12 mouse cellular contexts compared by ENCODE assay signal in the genomic region with DNA sequence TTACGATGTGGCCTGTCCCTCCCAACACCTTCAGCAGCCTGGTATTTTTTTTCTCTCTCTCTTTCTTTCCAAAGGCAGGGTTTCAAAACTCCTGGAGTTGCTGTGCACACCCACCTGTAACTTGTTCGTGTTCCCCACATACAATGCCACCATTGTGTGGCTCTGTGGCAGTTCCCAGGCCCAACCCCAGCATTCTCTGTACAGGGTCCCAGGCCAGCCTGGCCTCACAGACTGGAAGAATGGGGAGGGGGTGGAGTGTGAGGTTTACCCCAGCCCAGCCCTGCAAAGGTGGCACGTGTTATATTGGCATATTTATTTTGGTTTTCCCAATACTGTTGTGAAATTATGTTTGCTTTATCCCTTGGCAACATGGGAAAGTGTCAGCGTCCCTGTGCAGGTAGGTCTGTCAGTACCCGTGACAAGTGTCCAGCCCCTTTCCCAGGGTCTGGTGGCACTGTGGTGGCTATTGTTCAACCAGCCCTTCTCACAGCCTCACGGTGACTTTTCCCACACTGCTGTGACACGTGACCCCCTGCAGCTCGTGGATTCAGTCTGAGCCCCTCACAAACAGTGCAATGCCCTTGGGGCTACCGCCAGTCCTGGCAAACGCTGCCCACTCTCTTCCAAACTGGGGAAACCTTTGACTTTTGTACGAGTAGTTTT.
DNase-seq lines count a peak whose midpoint lies in the region; ATAC-seq and TF ChIP-seq lines count a peak whose summit lies in the region.
"Had no signal": no experiment of that assay in that cellular context is flagged by ENCODE, and none has a peak within 500 bp of the region (broad histone marks: within the 10 kb centered on the region; RNA-seq: fewer than 3 reads in every experiment).

No protein-coding gene starts in this region.

- intact Hi-C loops in left cerebral cortex, postnatal 4 days (cut with DNase I) = no loop called here

- H3K4me1 ChIP-seq in liver, embryonic 13.5 days (replicated peaks) = peaks cover 16% of the 10 kb centered on the region
- peaks cover 22% of the 10 kb centered on the region for H3K4me1 ChIP-seq in embryonic facial prominence, embryonic 13.5 days
- peaks cover 50% of the 10 kb centered on the region for H3K4me1 ChIP-seq in hindbrain, embryonic 12.5 days
- no peaks in the 10 kb centered on the region for H3K4me1 ChIP-seq in lung, postnatal 0 days (ENCODE audit: insufficient read depth, low read depth, low read length)

- H3K4me2 ChIP-seq in liver, embryonic 13.5 days = no peak overlapping the region
- H3K4me2 ChIP-seq in embryonic facial prominence, embryonic 13.5 days = no peak overlapping the region
- no peak overlapping the region for H3K4me2 ChIP-seq in hindbrain, embryonic 12.5 days (replicated peaks)
- no peak overlapping the region for H3K4me2 ChIP-seq in lung, postnatal 0 days (replicated peaks; ENCODE audit: low read depth, low read length)

- H3K27me3 ChIP-seq in liver, embryonic 13.5 days = peaks cover 8% of the 10 kb centered on the region; the same call in 1 of the 2 replicates
- H3K27me3 ChIP-seq in embryonic facial prominence, embryonic 13.5 days = peaks cover 20% of the 10 kb centered on the region
- no peaks in the 10 kb centered on the region for H3K27me3 ChIP-seq in hindbrain, embryonic 12.5 days
- no peaks in the 10 kb centered on the region for H3K27me3 ChIP-seq in lung, postnatal 0 days (replicated peaks; ENCODE audit: insufficient read depth, low read length)

- no peak for TF ChIP-seq CTCF in lung, postnatal 0 days (IDR thresholded peaks at IDR 0.05)

- DNase-seq in liver, embryonic 13.5 days = no peak
- no peak for DNase-seq in liver
- DNase-seq in lung, postnatal 0 days (ENCODE audit: low spot score) = no peak
- no peak for DNase-seq in left cerebral cortex, postnatal 4 days
- DNase-seq in cerebellum, postnatal 14 days = no peak
- DNase-seq: cerebellum, postnatal 25 days; heart, postnatal 36 days; right cerebral cortex, postnatal 4 days; thymus, adult 2 months had no signal

- H3K4me3 ChIP-seq in liver, embryonic 13.5 days (replicated peaks) = no peak overlapping the region
- H3K4me3 ChIP-seq in embryonic facial prominence, embryonic 13.5 days = no peak overlapping the region
- H3K4me3 ChIP-seq in hindbrain, embryonic 12.5 days = no peak overlapping the region
- no peak overlapping the region for H3K4me3 ChIP-seq in lung, postnatal 0 days (ENCODE audit: low read depth, low read length)
- H3K4me3 ChIP-seq: layer of hippocampus, adult 2 months had no signal

- 60% methylated on average over 11 of the region's 11 CpGs for WGBS in liver, embryonic 13.5 days (ENCODE audit: insufficient replicate concordance)
- 36% methylated on average over 11 of the region's 11 CpGs for WGBS in embryonic facial prominence, embryonic 13.5 days
- 30% methylated on average over 11 of the region's 11 CpGs for WGBS in hindbrain, embryonic 12.5 days
- 39% methylated on average over 11 of the region's 11 CpGs for WGBS in lung, postnatal 0 days

- no peak for TF ChIP-seq EP300 in lung, postnatal 0 days (IDR thresholded peaks at IDR 0.05)

- ATAC-seq in liver, embryonic 13.5 days (ENCODE audit: low read depth) = 0 out of 2 replicates have a peak, but pooled peaks have one; percentile 23
- 0 out of 2 replicates have a peak, but pooled peaks have one; percentile 54 for ATAC-seq in embryonic facial prominence, embryonic 13.5 days (ENCODE audit: insufficient number of reproducible peaks, insufficient read depth, low FRiP score, low TSS enrichment, low read depth)
- peak; percentile 61; the same call in 1 of the 2 replicates for ATAC-seq in hindbrain, embryonic 12.5 days (ENCODE audit: low FRiP score)
- ATAC-seq in lung, postnatal 0 days = peak; percentile 8; the same call in 1 of the 2 replicates

- H3K36me3 ChIP-seq in liver, embryonic 13.5 days = no peaks in the 10 kb centered on the region
- H3K36me3 ChIP-seq in embryonic facial prominence, embryonic 13.5 days = no peaks in the 10 kb centered on the region
- H3K36me3 ChIP-seq in hindbrain, embryonic 12.5 days = no peaks in the 10 kb centered on the region
- H3K36me3 ChIP-seq in lung, postnatal 0 days (ENCODE audit: insufficient read depth, low read length) = no peaks in the 10 kb centered on the region

- H3K9me3 ChIP-seq in liver, embryonic 13.5 days (replicated peaks) = no peaks in the 10 kb centered on the region
- no peaks in the 10 kb centered on the region for H3K9me3 ChIP-seq in embryonic facial prominence, embryonic 13.5 days
- no peaks in the 10 kb centered on the region for H3K9me3 ChIP-seq in hindbrain, embryonic 12.5 days (replicated peaks)
- H3K9me3 ChIP-seq in lung, postnatal 0 days (ENCODE audit: low read length) = no peaks in the 10 kb centered on the region

- no peak overlapping the region for H3K9ac ChIP-seq in liver, embryonic 13.5 days
- no peak overlapping the region for H3K9ac ChIP-seq in embryonic facial prominence, embryonic 13.5 days
- 0 out of 2 replicates have a peak overlapping the region, but pooled peaks have one; percentile 4 for H3K9ac ChIP-seq in hindbrain, embryonic 12.5 days
- H3K9ac ChIP-seq in lung, postnatal 0 days (replicated peaks; ENCODE audit: low read depth) = no peak overlapping the region

- no peak overlapping the region for H3K27ac ChIP-seq in liver, embryonic 13.5 days
- H3K27ac ChIP-seq in embryonic facial prominence, embryonic 13.5 days = no peak overlapping the region
- H3K27ac ChIP-seq in hindbrain, embryonic 12.5 days = peak overlapping the region; percentile 23; the same call in 1 of the 2 replicates
- no peak overlapping the region for H3K27ac ChIP-seq in lung, postnatal 0 days (ENCODE audit: low read length)
- H3K27ac ChIP-seq: layer of hippocampus, adult 2 months had no signal

Comparison
In these comparisons a context has a peak if more than half of its experiments do, and no peak if none do; other contexts are left out.
1. ATAC-seq: peak in every context shown above with its lines; median percentile 61 in hindbrain, embryonic 12.5 days; 54 in embryonic facial prominence, embryonic 13.5 days; 23 in liver, embryonic 13.5 days; 8 in lung, postnatal 0 days.